Mouse (Mus musculus) CH12.LX (cell line): Measurements from ENCODE around the gene Fbxw4. TPM values are rescaled to one million over a fixed set of nuclear protein-coding genes. Genes with fewer than 3 reads are reported as not detected.

Experiments used
- DNase-seq: peaks from one replicate; pipeline ENCODE4 v3.0.0-alpha.2; 2013; ENCODE audit errors: extremely low read depth
- H3K27ac ChIP-seq: 2 replicates; pipeline ENCODE4 v1.5.1; 2012; ENCODE audit warnings: low read depth, mild to moderate bottlenecking, control low read depth, moderate library complexity; ENCODE audit not compliant: insufficient read depth
- H3K27me3 ChIP-seq: replicated peaks from 2 replicates; pipeline ENCODE3; 2012; ENCODE audit warnings: inconsistent platforms
- H3K36me3 ChIP-seq, 2 experiments: replicated peaks in 1 of 2; 2 replicates each; pipeline versions ENCODE3 to v1.6.1; 2012; ENCODE audit warnings: inconsistent platforms in 1 of 2, low read length in 1 of 2, mild to moderate bottlenecking in 1 of 2, mixed read lengths in 1 of 2, moderate library complexity in 1 of 2; ENCODE audit not compliant: control insufficient read depth in 1 of 2, insufficient read depth in 1 of 2
- H3K4me1 ChIP-seq, 2 experiments: 2 replicates each; pipeline ENCODE4 v1.6.1; 2012; ENCODE audit warnings: inconsistent platforms in 1 of 2, moderate library complexity in 1 of 2; ENCODE audit not compliant: insufficient read depth in 2 of 2, control insufficient read depth in 1 of 2
- H3K4me2 ChIP-seq: 2 replicates; pipeline ENCODE4 v1.6.1; 2012; ENCODE audit warnings: low read depth, mild to moderate bottlenecking, control low read depth; ENCODE audit not compliant: poor library complexity, insufficient read depth, severe bottlenecking
- H3K4me3 ChIP-seq, 3 experiments: fragments of 150-350 bp in 1 of 3; sonication (generic) in 1 of 3; replicated peaks in 1 of 3; 2 replicates each; pipeline versions ENCODE3 to v1.5.1; 2011 to 2012; ENCODE audit warnings: low read depth in 2 of 3, low read length in 2 of 3, mild to moderate bottlenecking in 2 of 3, moderate library complexity in 2 of 3, control low read depth in 1 of 3, improper control_type of control experiment in 1 of 3, inconsistent platforms in 1 of 3, mixed read lengths in 1 of 3; ENCODE audit not compliant: poor library complexity in 1 of 3
- H3K79me2 ChIP-seq: replicated peaks from 2 replicates; pipeline ENCODE4 v1.6.1; 2012; ENCODE audit warnings: mild to moderate bottlenecking, moderate library complexity; ENCODE audit not compliant: control insufficient read depth, poor library complexity, insufficient read depth, severe bottlenecking; ENCODE audit errors: extremely low read depth
- H3K9ac ChIP-seq: 2 replicates; pipeline ENCODE4 v1.6.1; 2012; ENCODE audit warnings: low read depth, mild to moderate bottlenecking, control low read depth, moderate library complexity; ENCODE audit not compliant: insufficient read depth
- H3K9me3 ChIP-seq: replicated peaks from 2 replicates; pipeline ENCODE3; 2012; ENCODE audit warnings: low read length, inconsistent platforms, mixed read lengths
- BHLHE40 ChIP-seq: IDR thresholded peaks from 2 replicates; pipeline ENCODE4 v1.6.1; 2011; ENCODE audit warnings: mild to moderate bottlenecking, low read depth, low read length, improper control_type of control experiment
- E2F4 ChIP-seq: IDR thresholded peaks from 2 replicates; pipeline ENCODE4 v1.6.1; 2011; ENCODE audit warnings: low read depth, low read length, improper control_type of control experiment; ENCODE audit not compliant: insufficient replicate concordance
- ELF1 ChIP-seq: IDR thresholded peaks from 2 replicates; pipeline ENCODE4 v1.6.1; 2014; ENCODE audit warnings: low read depth, mild to moderate bottlenecking, inconsistent platforms, low read length, improper control_type of control experiment
- GABPA ChIP-seq: IDR thresholded peaks from 2 replicates; pipeline ENCODE4 v1.6.1; 2012; ENCODE audit warnings: low read depth, low read length, improper control_type of control experiment, inconsistent platforms; ENCODE audit not compliant: insufficient replicate concordance
- HCFC1 ChIP-seq: IDR thresholded peaks from 2 replicates; pipeline ENCODE4 v1.6.1; 2012; ENCODE audit warnings: low read depth, mild to moderate bottlenecking, inconsistent platforms, low read length, improper control_type of control experiment
- JUN ChIP-seq: IDR thresholded peaks from 2 replicates; pipeline ENCODE4 v1.6.1; 2011; ENCODE audit warnings: low read depth, mild to moderate bottlenecking, low read length, improper control_type of control experiment, moderate library complexity; ENCODE audit not compliant: insufficient read depth
- KAT2A ChIP-seq: IDR thresholded peaks from 2 replicates; pipeline ENCODE4 v1.6.1; 2012; ENCODE audit warnings: low read length, improper control_type of control experiment, inconsistent platforms; ENCODE audit not compliant: insufficient replicate concordance
- MAZ ChIP-seq: IDR thresholded peaks from 2 replicates; pipeline ENCODE4 v1.6.1; 2012; ENCODE audit warnings: low read depth, mild to moderate bottlenecking, inconsistent platforms, low read length, improper control_type of control experiment, moderate library complexity
- MEF2A ChIP-seq: IDR thresholded peaks from 2 replicates; pipeline ENCODE4 v1.6.1; 2014; ENCODE audit warnings: low read depth, mild to moderate bottlenecking, inconsistent platforms, low read length, improper control_type of control experiment, borderline replicate concordance
- PAX5 ChIP-seq: IDR thresholded peaks from 2 replicates; pipeline ENCODE4 v1.6.1; 2012; ENCODE audit warnings: low read length, inconsistent platforms, mixed read lengths
- RAD21 ChIP-seq: IDR thresholded peaks from 2 replicates; pipeline ENCODE4 v1.6.1; 2011; ENCODE audit warnings: low read depth, mild to moderate bottlenecking, low read length, improper control_type of control experiment, moderate library complexity
- RCOR1 ChIP-seq: conservative IDR thresholded peaks from 2 replicates; pipeline ENCODE4 v1.6.1; 2012; ENCODE audit warnings: low read depth, mild to moderate bottlenecking, inconsistent platforms, low read length, improper control_type of control experiment
- TBP ChIP-seq: conservative IDR thresholded peaks from 2 replicates; pipeline ENCODE4 v1.6.1; 2011; ENCODE audit warnings: low read depth, low read length, improper control_type of control experiment
- UBTF ChIP-seq: IDR thresholded peaks from 2 replicates; pipeline ENCODE4 v1.6.1; 2012; ENCODE audit warnings: low read depth, mild to moderate bottlenecking, inconsistent platforms, low read length, improper control_type of control experiment, moderate library complexity
- USF2 ChIP-seq: conservative IDR thresholded peaks from 2 replicates; pipeline ENCODE4 v1.6.1; 2011; ENCODE audit warnings: low read depth, low read length, improper control_type of control experiment
- ZC3H11A ChIP-seq: IDR thresholded peaks from 2 replicates; pipeline ENCODE4 v1.6.1; 2012; ENCODE audit warnings: low read depth, mild to moderate bottlenecking, inconsistent platforms, low read length, improper control_type of control experiment
- ZKSCAN1 ChIP-seq: IDR thresholded peaks from 2 replicates; pipeline ENCODE4 v1.6.1; 2012; ENCODE audit warnings: low read depth, inconsistent platforms, low read length, improper control_type of control experiment, borderline replicate concordance
- ZNF384 ChIP-seq: IDR thresholded peaks from 2 replicates; pipeline ENCODE4 v1.6.1; 2012; ENCODE audit warnings: low read depth, low read length, improper control_type of control experiment, inconsistent platforms
- dilution Hi-C: fragments of 300-500 bp; cut with MboI; formaldehyde crosslinking; loops from 2 replicates; pipeline ENCODE4 v1.14.3; 2020; ENCODE audit warnings: low sequenced_read_pairs; ENCODE audit not compliant: extremely low pct_unique_long_range_greater_than_20kb, extremely low pct_ligation_motif_present
- in situ Hi-C: fragments of 300-500 bp; cut with MboI; formaldehyde crosslinking; loops from 3 replicates; pipeline ENCODE4 v1.14.3; 2019; ENCODE audit warnings: low sequenced_read_pairs, low pct_ligation_motif_present, low pct_unique_long_range_greater_than_20kb, mixed read lengths
- polyA plus RNA-seq: library from polyadenylated mRNA; unstranded; fragments of >175 nt; gene quantifications from 2 replicates; pipeline ENCODE4 v1.2.1, GENCODE M21; 2012; ENCODE audit warnings: low read depth; ENCODE audit not compliant: insufficient read length
- total RNA-seq, 2 experiments: library from RNA; depleted of rRNA; stranded (reverse); fragments of 300-350 nt in 1 of 2; fragments of >200 nt in 1 of 2; gene quantifications; 2 replicates each; pipeline ENCODE4 v1.2.3; 2012 to 2014

Gene Fbxw4
- total and polyA plus RNA-seq, 3 experiments, result 4.5 to 8.6 (median 7.5) TPM

GRCm38 (mm10) chr19:45691001-45691535 is 31.0 kb upstream of the Fbxw4 start:
- dilution Hi-C loops, result no loop called here
- Histone ChIP-seq H3K4me2 (no peak overlapping the region), H3K4me3 (no peak overlapping the region), H3K36me3 (no peaks in the 10 kb centered on the region), H3K9me3 (no peaks in the 10 kb centered on the region), H3K27me3 (peaks cover 1% of the 10 kb centered on the region), H3K27ac (no peak overlapping the region), H3K4me1 (peaks cover 0 to 7% of the 10 kb centered on the region in 2 experiments; a peak in 2 of 4 replicates), H3K9ac (no peak overlapping the region), H3K79me2 (no peaks in the 10 kb centered on the region)
- TF ChIP-seq HCFC1 (no peak), ELF1 (no peak), BHLHE40 (no peak), GABPA (no peak), ZKSCAN1 (no peak), USF2 (no peak), E2F4 (no peak), TBP (no peak), PAX5 (no peak), RCOR1 (no peak), JUN (no peak), ZC3H11A (no peak), MAZ (no peak), KAT2A (no peak), RAD21 (no peak), MEF2A (no peak), ZNF384 (no peak), UBTF (no peak)
- in situ Hi-C loops, result no loop called here
- DNase-seq, result no peak

GRCm38 (mm10) chr19:45687001-45687400 is 26.9 kb upstream of the Fbxw4 start:
- dilution Hi-C loops, result no loop called here
- no peak for TF ChIP-seq GABPA

More at GRCm38 (mm10) chr19:45687001-45687400, 26.9 kb upstream of the Fbxw4 start:
- Histone ChIP-seq H3K4me3 (no peak overlapping the region), H3K79me2 (no peaks in the 10 kb centered on the region), H3K4me1 (peaks cover 0 to 7% of the 10 kb centered on the region in 2 experiments; a peak in 2 of 4 replicates), H3K27ac (no peak overlapping the region), H3K9me3 (no peaks in the 10 kb centered on the region), H3K4me2 (no peak overlapping the region), H3K27me3 (peaks cover 1% of the 10 kb centered on the region), H3K36me3 (no peaks in the 10 kb centered on the region), H3K9ac (no peak overlapping the region)
- DNase-seq, result no peak
- in situ Hi-C loops, result no loop called here
